Mouse (Mus musculus): ENCODE measurements at regions not wholly inside any gene's neighbourhood (a gene's known extent, or its start where the extent isn't known, plus 50 kb on each side); places are given as distances from the start of the nearest gene placed in this dataset.

DNA sequence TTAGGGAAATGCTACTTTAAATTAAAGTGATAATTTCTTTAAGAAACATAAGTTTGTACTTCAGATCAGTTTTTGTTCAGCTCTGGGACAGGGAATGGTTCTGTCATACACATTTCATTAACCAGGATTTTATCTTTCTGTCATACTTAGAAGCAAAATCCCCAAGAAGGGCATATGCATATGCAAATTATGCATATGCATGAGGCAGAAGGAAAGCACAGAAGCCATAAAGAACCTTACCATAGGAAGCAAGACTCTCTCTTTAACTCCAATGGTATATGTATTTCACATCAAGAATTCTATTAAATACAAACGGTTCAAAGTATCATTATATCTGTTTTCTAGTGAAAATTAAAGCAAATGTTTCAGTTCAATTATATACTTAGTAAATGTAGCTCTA lies 381.5 kb downstream of the Kcnj3 start:
- no peak overlapping the region for H3K9ac ChIP-seq
- no peaks in the 10 kb centered on the region for H3K27me3 ChIP-seq
- no peak overlapping the region for H3K27ac ChIP-seq
- WGBS: 77% methylated on average over 1 of the region's 1 CpGs
- no peak for ATAC-seq (ENCODE audit: insufficient number of reproducible peaks, insufficient read depth, low FRiP score, low TSS enrichment, low read depth)
- H3K4me1 ChIP-seq: no peaks in the 10 kb centered on the region
- H3K9me3 ChIP-seq: no peaks in the 10 kb centered on the region
- H3K4me3 ChIP-seq: no peak overlapping the region
- H3K36me3 ChIP-seq: no peaks in the 10 kb centered on the region
- H3K4me2 ChIP-seq: no peak overlapping the region

DNA sequence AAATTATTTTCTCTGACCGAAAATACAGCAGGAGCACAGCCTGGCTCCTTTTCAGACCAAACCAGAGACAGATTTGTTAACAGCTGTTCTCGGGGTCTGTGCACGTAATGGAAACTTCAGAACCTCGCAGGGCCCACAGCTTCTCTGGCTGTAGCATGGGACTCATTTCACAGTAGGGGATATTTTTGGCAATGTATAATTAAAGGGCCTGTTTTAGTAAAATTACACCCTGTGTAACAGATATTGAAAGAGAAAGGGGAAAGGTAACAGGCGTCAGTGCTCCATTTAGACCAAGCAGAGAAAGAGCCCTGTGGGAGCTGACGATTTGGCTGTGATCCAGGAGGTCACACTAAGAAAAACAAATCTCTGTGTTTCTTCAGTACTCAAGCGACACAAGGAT lies 382.4 kb downstream of the Kcnj3 start:
- peak overlapping the region; percentile 23; the same call in 1 of the 2 replicates for H3K4me2 ChIP-seq
- peak; percentile 80; the same call in 1 of the 2 replicates for ATAC-seq (ENCODE audit: insufficient number of reproducible peaks, insufficient read depth, low FRiP score, low TSS enrichment, low read depth)
- H3K36me3 ChIP-seq: no peaks in the 10 kb centered on the region
- H3K9me3 ChIP-seq: no peaks in the 10 kb centered on the region
- WGBS: 16% methylated on average over 7 of the region's 7 CpGs
- H3K4me3 ChIP-seq: no peak overlapping the region
- H3K9ac ChIP-seq: no peak overlapping the region
- H3K4me1 ChIP-seq: no peaks in the 10 kb centered on the region
- peak overlapping the region; percentile 34; the same call in 1 of the 2 replicates for H3K27ac ChIP-seq
- no peaks in the 10 kb centered on the region for H3K27me3 ChIP-seq

DNA sequence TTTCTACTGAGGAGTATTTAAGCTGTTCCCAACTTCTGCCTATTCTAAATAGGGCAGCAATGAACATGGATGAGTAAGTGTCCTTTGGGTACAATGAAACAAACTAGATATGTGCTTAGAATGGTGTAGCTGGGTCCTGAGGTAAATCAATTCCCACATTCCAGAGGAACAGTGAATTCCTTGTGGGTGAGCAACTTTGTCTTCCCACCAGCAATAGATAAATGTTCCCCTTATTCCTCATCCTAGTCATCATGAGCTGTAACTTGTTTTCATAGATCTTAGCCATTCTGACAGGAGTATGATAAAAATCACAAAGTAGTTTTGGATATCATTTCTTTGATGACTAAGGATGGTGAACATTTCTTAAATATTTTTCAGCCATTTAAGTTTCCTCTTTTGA lies 387.0 kb downstream of the Kcnj3 start:
- ATAC-seq (ENCODE audit: insufficient number of reproducible peaks, insufficient read depth, low FRiP score, low TSS enrichment, low read depth): no peak
- no peak overlapping the region for H3K27ac ChIP-seq
- H3K4me3 ChIP-seq: no peak overlapping the region
- H3K36me3 ChIP-seq: no peaks in the 10 kb centered on the region
- H3K4me1 ChIP-seq: no peaks in the 10 kb centered on the region
- H3K27me3 ChIP-seq: no peaks in the 10 kb centered on the region
- H3K9ac ChIP-seq: no peak overlapping the region
- H3K4me2 ChIP-seq: no peak overlapping the region
- no peaks in the 10 kb centered on the region for H3K9me3 ChIP-seq

- Histone ChIP-seq H3K27me3 (no peaks in the 10 kb centered on the region), H3K4me1 (no peaks in the 10 kb centered on the region), H3K9ac (no peak overlapping the region), H3K4me3 (no peak overlapping the region), H3K27ac (no peak overlapping the region), H3K36me3 (no peaks in the 10 kb centered on the region), H3K4me2 (no peak overlapping the region), H3K9me3 (no peaks in the 10 kb centered on the region)
- ATAC-seq (ENCODE audit: insufficient number of reproducible peaks, insufficient read depth, low FRiP score, low TSS enrichment, low read depth): no peak
- WGBS: 38% methylated on average over 1 of the region's 1 CpGs
Observed at GRCm38 (mm10) chr2:55841521-55841920, 405.8 kb downstream of the Kcnj3 start.

GRCm38 (mm10) chr2:55846832-55847382 lies 411.1 kb downstream of the Kcnj3 start:
- no peaks in the 10 kb centered on the region for H3K36me3 ChIP-seq
- no peaks in the 10 kb centered on the region for H3K27me3 ChIP-seq
- H3K4me1 ChIP-seq: no peaks in the 10 kb centered on the region
- 22% methylated on average over 3 of the region's 3 CpGs for WGBS
- H3K9ac ChIP-seq: no peak overlapping the region
- ATAC-seq (ENCODE audit: insufficient number of reproducible peaks, insufficient read depth, low FRiP score, low TSS enrichment, low read depth): no peak
- H3K4me3 ChIP-seq: no peak overlapping the region
- H3K4me2 ChIP-seq: no peak overlapping the region
- H3K9me3 ChIP-seq: no peaks in the 10 kb centered on the region
- no peak overlapping the region for H3K27ac ChIP-seq

GRCm38 (mm10) chr2:55862479-55862878 lies 426.7 kb downstream of the Kcnj3 start:
- no peak overlapping the region for H3K27ac ChIP-seq
- no peak overlapping the region for H3K4me2 ChIP-seq
- H3K9me3 ChIP-seq: no peaks in the 10 kb centered on the region
- H3K9ac ChIP-seq: no peak overlapping the region
- H3K27me3 ChIP-seq: no peaks in the 10 kb centered on the region
- no peak for ATAC-seq (ENCODE audit: insufficient number of reproducible peaks, insufficient read depth, low FRiP score, low TSS enrichment, low read depth)
- no peaks in the 10 kb centered on the region for H3K4me1 ChIP-seq
- WGBS: 82% methylated on average over 1 of the region's 1 CpGs
- H3K4me3 ChIP-seq: no peak overlapping the region
- no peaks in the 10 kb centered on the region for H3K36me3 ChIP-seq

- no peaks in the 10 kb centered on the region for H3K27me3 ChIP-seq
- WGBS: 61% methylated on average over 2 of the region's 2 CpGs
- no peak overlapping the region for H3K4me3 ChIP-seq
- no peak overlapping the region for H3K9ac ChIP-seq
- no peak for ATAC-seq (ENCODE audit: insufficient number of reproducible peaks, insufficient read depth, low FRiP score, low TSS enrichment, low read depth)
- H3K9me3 ChIP-seq: no peaks in the 10 kb centered on the region
- H3K36me3 ChIP-seq: no peaks in the 10 kb centered on the region
- H3K4me2 ChIP-seq: no peak overlapping the region
- no peak overlapping the region for H3K27ac ChIP-seq
- H3K4me1 ChIP-seq: no peaks in the 10 kb centered on the region
Observed at GRCm38 (mm10) chr2:55889976-55890375, 454.2 kb downstream of the Kcnj3 start.

DNA sequence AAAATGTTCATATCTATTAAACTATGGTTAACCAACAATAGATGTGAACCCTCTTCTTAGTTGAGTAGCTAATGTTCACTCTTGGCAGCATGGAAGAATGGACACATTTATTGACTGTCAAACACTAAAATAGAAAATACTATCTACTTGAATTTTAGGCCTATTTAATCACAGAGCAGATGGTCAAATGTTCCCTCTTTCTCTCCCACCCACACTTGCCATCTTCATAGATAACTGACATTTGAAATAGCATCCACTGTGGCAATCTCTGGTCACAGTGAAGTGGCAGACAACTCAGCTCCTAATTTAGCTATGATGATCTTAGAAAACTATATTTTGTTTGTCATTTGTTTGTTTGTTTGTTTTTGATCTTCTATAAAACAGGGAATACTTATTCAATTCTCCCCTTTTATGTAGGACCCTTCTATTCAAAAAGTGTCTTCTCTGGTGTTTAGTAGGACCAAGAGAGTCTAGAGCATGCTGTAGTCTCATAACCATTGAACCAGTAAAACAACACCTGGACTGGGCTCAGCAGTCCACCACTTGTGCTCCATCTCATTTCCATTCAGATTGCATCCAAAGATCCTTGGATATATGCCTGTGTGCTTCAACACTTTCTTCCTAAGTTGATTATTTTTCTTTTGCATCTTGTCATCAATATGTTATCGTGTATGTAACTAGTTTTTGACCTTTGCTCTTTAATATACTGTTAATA lies 457.2 kb downstream of the Kcnj3 start:
- Histone ChIP-seq H3K4me1 (no peaks in the 10 kb centered on the region), H3K27me3 (no peaks in the 10 kb centered on the region), H3K9me3 (no peaks in the 10 kb centered on the region), H3K4me2 (no peak overlapping the region), H3K9ac (no peak overlapping the region), H3K4me3 (no peak overlapping the region), H3K27ac (no peak overlapping the region), H3K36me3 (no peaks in the 10 kb centered on the region)
- no peak for ATAC-seq (ENCODE audit: insufficient number of reproducible peaks, insufficient read depth, low FRiP score, low TSS enrichment, low read depth)
- WGBS: 66% methylated on average over 1 of the region's 1 CpGs

- 75% methylated on average over 1 of the region's 1 CpGs for WGBS
- Histone ChIP-seq H3K4me1 (no peaks in the 10 kb centered on the region), H3K4me3 (no peak overlapping the region), H3K4me2 (no peak overlapping the region), H3K36me3 (no peaks in the 10 kb centered on the region), H3K27ac (no peak overlapping the region), H3K9ac (no peak overlapping the region), H3K27me3 (no peaks in the 10 kb centered on the region), H3K9me3 (no peaks in the 10 kb centered on the region)
- no peak for ATAC-seq (ENCODE audit: insufficient number of reproducible peaks, insufficient read depth, low FRiP score, low TSS enrichment, low read depth)
Observed at GRCm38 (mm10) chr2:55920294-55920693, 484.5 kb downstream of the Kcnj3 start.
